Mouse (Mus musculus) T-helper 1 cell (primary cell): ENCODE results near the gene Hexdc.

Experiments used
- in situ Hi-C: fragments of 300-600 bp; cut with MboI, MseI; formaldehyde crosslinking; loops from one replicate; pipeline ENCODE4 v1.15.1; 2025; ENCODE audit warnings: high pct_unique_total_duplicates

Gene Hexdc

DNA sequence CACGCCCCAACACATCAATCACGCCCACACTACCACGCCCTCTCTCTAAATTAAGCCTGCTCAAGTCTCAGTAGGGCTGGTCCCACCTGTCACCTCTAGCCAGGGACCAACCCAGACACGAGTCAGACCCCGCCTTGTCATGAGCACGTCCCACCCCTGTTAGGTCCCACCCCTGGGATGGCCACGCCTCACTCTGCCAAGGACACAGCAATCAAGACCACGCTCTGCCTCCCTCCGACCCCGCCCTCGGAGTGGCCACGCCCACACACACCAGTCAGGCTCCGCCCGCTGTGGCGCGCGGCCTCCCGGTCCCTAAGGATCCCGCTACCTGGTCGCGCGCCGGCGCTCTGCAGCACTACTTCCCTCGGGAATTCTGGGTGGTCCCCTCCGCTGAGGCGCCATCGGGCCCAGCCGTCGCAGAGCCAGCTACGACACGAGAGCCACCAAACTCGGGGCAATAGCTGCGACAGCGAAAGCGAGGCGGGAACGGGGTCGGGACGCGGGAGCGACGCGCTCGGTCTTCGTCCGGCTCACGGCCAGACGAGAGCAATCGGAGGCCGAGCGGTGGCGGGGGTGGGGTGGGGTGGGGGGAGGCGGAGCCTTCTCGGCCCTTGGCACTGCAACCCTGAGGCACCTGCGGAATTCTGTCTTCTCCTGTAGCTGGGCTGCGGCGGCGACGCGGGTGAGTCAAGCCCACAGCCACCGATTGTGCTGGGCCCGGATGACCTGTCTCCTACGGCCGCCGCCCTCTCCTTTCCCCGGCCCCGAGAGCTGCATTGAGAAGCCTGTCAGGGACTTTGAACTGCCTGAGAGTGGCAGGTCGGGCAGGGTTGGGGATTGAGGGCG is at the start of gene Hexdc, which contains the start of gene Ogfod3:
Gene Hexdc, plus strand, starts transcription at position 273 of the 846 bp plus-strand sequence.
Gene Ogfod3, minus strand, starts transcription at position 551 of the 846 bp plus-strand sequence.
- in situ Hi-C loops, result no loop called here

DNA sequence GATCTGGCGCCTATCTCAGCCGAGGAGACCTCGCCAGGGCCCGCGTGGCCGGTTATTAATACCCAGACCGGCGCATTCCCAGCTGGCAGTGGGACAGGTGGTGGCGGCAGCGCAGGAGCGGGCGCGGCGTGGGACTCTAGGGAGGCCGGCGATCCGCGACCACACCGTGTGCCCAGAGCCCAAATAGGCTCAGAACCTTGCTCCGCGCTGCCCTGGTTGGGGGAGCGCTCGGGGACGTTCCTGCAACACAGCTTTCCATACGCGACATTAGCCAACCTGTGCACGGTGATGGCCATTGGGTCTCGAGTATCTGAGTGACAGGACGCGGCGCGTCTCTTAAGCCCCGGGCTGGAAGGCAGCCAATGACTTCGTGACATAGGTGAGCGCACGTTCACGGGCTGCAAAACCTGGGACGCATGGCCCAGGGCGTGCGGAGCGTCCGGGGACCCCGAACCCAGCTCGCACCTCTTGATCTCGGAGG is 47.8 kb upstream of the Hexdc start:
- in situ Hi-C loops, result no loop called here

DNA sequence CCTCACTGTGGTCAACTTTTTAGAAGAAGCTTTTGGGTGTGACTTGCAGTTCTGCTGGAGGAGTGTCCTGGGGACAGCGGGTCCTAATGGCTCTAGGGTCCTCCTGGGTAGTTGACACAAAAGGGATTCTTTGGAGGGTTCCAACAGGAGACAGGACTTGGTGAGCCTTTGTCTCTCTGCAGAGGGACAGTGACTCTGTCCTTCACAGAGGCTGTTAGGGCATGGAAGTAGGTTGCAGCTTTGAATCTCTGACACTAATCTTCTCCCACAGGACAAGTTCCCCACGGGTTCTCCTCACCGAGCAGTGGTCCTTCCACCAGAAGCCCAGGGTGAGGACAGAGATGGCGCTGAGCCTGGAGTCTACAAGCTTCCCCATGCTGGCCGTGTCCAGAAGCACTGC is 44.3 kb upstream of the Hexdc start, which contains the start of gene Uts2r:
Gene Uts2r, plus strand, starts transcription at position 301 of the 400 bp plus-strand sequence.
- in situ Hi-C loops, result no loop called here

DNA sequence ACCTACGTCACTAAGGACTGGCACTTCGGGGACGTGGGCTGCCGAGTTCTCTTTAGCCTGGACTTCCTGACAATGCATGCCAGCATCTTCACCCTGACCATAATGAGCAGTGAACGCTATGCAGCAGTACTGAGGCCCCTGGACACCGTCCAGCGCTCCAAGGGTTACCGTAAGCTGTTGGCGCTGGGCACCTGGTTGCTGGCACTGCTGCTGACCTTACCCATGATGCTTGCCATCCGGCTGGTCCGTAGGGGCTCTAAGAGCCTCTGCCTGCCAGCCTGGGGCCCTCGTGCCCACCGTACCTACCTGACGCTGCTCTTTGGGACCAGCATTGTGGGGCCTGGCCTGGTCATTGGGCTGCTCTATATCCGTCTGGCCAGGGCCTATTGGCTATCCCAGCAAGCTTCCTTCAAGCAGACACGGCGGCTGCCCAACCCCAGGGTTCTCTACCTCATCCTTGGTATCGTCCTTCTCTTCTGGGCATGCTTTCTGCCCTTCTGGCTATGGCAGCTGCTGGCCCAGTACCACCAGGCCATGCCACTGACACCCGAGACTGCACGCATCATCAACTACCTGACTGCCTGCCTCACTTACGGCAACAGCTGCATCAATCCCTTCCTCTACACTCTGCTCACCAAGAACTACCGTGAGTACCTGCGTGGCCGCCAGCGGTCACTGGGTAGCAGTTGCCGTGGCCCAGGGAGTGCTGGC is 43.4 kb upstream of the Hexdc start:
- in situ Hi-C loops, result no loop called here

DNA sequence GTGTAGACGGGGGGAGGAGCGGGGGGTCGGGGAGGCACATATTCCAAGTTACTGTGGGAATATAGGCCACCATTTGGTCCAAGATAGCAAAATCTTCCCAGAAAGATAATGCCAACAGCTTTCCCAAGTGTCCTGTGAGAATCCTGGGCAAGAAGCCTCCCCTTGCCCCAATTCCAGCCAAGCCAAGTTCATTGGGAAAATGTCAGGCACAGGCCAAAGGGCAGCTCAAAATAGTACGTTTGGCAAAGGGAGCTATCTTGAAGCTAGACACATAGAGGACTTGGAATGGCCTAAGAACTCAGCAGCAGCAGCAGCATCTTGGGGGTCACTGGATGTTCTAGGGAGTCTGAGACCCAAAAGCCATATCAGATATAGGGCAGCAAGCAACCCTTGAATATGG is 40.5 kb upstream of the Hexdc start:
- in situ Hi-C loops, result no loop called here

DNA sequence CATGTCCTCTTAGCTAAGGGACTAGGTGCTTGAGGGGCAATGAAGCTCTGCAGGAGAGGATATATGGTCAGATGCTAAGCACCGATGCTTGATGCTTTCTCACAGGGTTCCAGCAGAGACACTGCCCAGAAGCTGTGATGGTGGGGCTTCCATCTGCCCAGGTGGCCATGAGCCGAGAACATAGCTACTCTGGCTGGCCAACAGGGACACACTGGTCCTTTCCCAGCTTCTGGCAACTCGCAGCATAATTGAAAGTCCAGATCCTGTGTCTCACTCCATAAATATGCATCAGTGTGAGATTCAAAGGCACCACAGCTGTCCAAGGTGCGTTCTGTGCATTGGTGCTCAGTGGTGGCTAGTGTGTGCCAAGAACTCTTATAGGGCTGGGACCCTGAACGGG is 31.0 kb upstream of the Hexdc start:
- in situ Hi-C loops, result no loop called here

DNA sequence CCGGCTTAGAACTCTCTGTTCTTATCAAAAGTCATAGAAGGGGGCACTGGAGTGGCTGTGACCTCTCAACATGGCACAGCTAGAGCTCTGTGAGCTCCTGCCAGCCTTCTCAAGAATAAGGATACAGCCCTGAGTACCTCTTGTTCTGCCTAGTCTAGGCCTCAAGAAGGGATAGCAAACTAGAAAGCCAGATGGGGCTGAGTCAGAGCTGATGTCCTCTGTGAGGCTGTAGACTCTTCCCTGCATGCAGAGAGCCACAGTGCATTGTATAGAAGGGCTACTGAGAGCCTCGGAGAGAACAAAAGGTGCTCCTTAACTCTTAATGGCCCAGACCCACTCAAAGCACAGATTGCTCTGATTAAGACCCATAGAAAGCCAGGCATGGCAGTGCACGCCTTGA is 30.0 kb upstream of the Hexdc start:
- in situ Hi-C loops, result no loop called here

DNA sequence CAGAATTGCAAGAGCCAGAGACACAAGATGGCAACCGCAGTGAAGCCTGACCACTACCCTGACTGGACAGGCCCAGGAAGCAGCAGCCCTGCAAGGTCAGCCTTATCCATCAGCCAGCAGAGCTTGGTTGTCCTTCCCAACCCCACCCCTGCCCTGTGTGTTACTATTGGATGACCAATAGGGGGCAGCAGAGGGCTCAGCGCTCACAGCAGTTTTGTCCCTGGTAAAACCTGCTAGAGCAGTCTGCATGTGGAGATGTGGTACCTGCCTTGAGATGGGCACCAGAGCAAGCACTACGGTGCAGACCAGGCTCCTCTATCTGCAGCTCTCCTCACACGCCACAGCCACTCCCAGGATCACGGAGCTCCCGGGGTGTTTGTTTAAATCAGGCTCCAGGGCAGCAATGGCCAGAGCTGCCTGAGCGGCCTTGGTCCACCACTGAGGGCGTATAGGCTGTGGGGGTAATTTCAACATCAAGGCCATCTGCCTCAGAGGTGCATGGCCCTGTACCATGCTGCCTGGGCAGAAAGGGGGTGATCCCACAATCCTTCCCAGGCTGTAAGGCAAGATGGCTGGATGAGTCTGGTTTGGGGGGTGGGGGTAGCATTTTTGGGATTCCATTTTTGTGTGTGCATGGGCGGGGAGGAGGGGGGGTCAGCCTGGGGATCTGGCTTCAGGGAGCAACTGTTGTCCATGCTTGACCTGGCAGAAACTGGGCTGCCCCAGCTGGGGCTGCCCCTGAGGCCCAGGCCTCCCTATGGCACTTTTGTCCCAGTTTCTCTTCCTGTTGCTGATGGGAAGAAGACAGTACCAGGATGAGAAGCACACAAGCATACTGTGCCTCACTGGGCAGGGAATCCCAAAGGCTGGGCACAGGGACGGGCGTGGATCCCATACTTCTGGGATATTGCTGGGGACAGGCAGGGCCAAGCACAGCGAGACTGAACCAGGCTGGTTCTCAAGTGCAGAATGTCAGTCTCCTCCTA is 27.7 kb upstream of the Hexdc start:
- in situ Hi-C loops, result no loop called here

DNA sequence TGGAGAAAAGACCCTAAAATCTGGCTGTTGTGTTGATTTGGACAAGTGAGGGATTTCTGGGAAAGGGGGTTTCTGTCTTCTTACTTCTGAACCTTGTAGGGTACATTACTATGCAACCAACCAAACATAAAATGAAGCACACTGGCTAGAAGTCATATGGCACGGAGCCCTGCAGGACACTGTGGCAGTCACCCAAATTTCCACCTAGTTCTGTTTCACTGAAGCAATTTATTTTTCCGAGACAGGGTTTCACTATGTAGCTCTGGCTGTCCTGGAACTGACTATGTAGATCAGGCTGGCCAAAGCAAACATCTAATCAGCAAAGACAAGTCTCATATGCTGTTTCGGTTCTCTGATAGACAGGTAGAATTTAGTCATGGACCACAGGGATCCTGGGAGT is 14.6 kb upstream of the Hexdc start:
- in situ Hi-C loops, result no loop called here

DNA sequence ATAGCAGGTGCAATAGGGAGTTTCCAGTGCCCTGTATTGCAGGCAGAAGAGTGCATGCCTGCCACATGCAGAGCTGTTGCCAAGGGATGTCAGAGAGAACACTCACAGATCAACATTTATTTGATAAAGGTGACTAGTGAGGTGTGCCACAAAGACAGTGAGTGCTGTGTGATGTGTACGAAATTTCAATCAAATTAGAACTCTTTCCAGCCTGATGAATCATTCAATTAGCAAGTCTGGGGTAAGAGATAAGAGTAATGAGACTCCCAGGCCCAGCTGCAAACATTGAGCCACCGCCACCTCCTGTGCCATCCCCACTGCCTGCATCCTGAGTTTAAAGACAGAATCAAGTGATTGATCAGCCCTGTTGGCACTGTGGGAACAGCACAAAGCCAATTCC is 11.5 kb upstream of the Hexdc start:
- in situ Hi-C loops, result no loop called here

DNA sequence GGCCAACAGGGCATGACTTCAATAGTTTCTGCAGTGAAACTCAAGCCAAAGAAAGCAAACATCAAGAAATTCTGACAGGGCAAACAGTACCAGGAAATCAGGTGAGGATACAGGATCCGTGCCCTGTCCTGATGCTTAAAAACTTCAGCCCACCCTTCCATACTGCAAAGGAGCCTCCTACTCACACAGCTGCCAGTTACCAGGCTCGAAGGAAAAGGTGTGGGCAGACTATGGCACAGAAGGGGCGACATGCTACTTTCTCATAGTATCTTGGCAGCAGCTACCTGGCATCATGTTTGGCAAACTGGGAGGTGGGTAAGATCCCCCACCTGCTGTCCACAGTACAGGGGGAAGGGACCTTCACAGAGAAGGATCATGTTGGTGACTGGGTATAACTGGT is 10.8 kb upstream of the Hexdc start:
- in situ Hi-C loops, result no loop called here

DNA sequence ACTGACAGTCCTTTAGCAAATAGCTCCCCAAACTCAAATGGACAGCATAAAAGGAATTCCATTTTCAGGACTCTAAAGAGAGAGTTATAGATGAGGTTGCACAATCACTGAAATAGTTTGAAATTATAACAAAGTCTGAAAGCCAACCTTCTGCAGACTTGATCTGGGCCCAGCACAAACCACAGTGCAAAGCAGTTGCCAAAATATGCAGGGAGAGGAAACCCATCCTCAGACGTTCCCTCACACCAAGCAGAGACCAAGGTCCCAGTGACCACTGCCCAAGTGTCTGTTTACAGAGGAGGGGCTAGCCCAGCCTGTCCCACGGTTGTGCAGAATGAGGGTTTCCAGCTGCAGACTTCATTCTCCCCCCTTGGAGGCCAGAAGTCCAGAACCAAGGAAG is 5.6 kb upstream of the Hexdc start:
- in situ Hi-C loops, result no loop called here

DNA sequence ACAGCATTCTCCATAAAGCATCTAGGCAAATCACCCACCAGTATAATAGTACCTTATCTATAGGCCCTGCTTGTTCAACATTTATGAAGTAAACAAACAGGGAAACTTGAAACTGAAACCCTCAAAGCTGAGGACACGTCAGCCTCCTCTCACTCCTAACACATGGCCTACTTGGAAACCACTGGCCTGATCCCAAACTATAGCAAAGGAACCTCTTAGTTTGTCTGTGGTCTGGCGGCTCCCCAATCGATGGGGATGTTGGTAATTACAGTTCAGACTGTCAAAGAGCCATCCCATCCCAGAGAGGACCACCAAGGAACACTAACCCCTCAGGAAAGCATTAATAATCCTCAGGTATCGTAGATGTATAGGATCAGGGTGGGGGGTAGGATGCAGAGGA is 4.4 kb upstream of the Hexdc start:
- in situ Hi-C loops, result no loop called here

DNA sequence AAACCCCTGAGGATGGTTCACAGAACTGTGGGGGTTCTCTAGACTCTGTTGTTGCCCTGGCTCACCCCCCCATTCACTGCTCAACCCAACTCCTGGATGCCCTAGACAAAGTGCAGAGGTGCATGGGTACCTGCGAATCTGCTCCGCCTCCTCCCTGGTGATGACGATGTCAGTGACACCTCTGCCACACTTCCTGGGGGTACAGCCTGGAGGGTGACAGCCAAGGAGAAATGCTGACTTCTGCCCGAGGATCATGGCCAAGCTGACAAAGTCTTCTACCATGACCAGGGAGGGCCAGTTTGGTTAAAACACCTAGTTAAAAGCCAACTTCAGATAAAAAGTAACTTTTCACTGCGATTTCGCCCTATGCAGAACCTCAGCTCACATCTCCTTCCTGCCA is 3.5 kb upstream of the Hexdc start:
- in situ Hi-C loops, result no loop called here

DNA sequence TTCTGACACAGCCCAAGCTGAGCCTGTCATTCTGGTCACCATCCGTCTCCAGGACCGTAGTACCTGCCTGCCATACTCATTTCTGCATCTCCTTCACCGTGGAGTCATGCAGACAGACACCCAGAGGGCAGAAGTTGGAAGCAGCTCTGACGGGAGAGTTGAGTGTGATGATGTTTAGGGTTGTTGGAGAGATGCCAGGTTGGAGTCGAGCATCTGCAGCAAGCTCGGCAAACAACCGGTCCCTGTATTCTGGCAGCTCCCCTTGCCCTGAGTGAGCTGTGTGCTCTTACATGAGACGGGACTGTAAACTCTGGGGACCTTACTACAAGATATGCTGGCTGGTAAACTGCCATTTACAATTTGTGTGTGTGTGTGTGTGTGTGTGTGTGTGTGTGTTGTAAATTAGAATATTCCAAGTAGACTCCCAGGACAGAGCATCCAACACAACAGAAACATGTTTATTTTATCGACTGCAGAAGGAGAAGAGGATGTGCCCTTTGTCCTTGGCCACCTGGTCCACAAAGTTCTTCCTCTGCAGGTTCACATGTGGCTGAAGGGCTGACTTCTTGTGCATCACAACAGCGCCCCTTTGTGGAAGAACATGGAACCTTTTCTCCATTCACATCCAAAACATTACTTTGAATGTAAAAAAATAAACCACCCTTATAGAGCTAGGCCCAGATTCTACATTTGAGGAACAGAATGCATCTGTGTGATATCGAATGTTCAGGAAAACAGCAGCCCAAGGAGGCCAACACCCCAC is 2.6 kb upstream of the Hexdc start:
- in situ Hi-C loops, result no loop called here

DNA sequence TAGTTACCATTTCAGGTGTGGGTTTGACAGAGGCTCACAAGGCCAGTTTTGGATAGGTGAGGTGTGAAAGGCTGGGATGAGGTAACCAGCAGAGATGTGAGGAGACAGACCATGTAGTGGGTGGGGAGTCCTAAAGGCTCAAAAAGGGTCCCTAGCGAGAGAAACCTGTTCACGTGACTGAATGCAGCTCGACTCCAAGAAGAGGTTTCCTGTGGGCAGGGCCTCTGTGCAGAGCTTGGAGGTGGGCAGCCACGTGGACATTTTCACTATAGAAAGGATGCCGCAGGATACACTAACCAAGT is 423 bp upstream of the Hexdc start:
- in situ Hi-C loops, result no loop called here

DNA sequence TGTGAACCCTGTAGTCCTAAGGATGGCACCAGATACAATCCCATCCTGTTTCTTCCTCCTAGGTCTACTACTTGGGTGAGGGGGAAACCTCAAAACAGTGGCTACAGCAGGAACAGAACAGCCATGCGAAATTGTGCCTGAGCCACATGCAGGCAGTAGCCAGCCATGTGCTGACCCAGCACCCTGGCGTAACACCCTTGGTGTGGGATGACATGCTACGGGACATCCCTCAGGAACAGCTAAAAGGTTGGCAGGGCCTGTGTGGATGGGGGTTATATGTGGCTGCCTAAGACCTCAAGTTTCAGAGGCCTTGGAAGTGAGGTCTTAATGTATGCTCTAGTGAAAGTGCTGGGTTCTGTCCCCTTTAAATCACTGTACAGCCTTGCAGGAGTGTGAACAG is 12.6 kb downstream of the Hexdc start:
- in situ Hi-C loops, result no loop called here

DNA sequence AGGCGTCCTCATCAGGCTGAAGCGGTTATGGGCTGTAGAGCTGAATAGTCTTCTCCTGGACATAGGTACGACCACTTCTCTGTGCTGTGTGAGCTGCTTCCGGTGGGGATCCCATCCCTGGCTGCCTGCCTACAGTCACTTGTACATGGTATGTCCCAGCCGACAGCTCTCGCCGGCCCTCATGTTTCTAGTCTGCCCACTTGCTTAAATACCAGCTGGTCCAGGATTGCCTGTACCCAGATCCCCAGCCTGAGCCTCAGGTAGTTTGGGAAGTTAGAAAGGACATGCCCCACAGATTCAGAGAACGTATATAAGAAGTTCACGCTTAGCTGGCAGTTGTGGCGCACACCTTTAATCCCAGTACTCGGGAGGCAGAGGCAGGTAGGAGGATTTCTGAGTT is 15.5 kb downstream of the Hexdc start:
- in situ Hi-C loops, result no loop called here

DNA sequence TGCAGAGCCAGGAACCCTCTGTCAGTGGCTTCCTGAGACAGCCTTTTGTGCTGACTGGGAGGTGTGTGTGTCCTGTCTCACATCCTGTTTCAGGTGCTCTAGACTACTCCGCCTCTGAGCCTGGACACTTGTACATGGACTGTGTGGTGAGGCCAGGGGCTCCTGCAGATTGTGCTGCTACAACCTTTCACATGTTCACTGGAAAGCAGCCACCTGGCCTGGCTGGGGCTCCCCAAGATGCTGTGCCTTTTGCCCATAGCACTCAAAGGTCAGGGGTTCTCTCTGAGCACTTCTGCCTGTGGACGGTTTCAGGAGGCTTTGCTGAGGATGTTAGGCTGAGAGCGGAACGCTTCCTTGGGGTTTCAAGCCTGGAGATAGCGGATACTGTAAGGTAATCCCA is 16.5 kb downstream of the Hexdc start:
- in situ Hi-C loops, result no loop called here

DNA sequence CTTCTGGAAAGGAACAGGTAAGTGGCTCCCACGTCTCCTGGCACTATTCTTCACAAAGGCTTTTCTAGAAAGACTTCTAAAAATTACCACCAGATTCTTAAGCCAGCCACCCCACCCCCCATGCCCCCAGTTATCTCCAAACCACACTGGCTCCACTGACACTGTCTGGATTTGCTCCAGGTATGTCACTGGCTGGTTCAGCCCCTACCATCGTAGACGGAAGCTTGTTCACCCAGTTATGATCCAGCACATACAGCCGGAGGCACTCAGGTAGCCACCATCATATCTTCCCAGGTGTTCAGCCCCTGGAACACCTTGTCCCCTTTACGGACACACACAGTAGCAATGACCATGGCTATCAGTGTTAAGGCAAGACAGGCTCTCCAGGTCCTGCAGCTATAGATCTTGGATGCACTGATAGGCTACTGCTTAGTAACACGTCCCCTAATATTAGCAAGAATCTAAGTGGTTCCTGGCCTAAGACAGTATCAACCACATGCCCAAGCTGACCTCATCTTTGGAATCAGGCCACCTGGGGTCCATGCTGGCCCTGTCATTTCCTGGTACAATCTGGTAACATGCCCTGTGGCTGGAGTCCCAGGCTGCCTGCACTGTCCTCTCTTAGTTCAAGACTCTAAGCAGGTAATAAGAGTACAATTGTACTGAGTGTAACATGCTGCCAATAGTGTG is 17.2 kb downstream of the Hexdc start:
- in situ Hi-C loops, result no loop called here
